Mouse (Mus musculus) midbrain, postnatal 0 days (tissue): ENCODE measurements around the gene Spcs3. TPM values are rescaled to one million over a fixed set of nuclear protein-coding genes. Genes with fewer than 3 reads are reported as not detected.

Experiments
- ATAC-seq: fragments of 200-750 bp; cut with Nextera tagmentation; 2 replicates; pipeline ENCODE4 v1.8.0; 2017; ENCODE audit warnings: moderate number of reproducible peaks, mild to moderate bottlenecking, moderate TSS enrichment, moderate library complexity; ENCODE audit not compliant: low FRiP score
- DNase-seq: peaks from one replicate; pipeline ENCODE4 v3.0.0-alpha.2; 2015; ENCODE audit warnings: low spot score
- H3K27ac ChIP-seq: fragments of 300-500 bp; sonication (generic); 2 replicates; pipeline ENCODE4 v1.5.1; 2014; ENCODE audit warnings: low read depth, mild to moderate bottlenecking, low read length, mixed read lengths
- H3K27me3 ChIP-seq: fragments of 300-500 bp; sonication (generic); 2 replicates; pipeline ENCODE4 v1.6.1; 2014; ENCODE audit warnings: low read length, control low read depth, mixed read lengths; ENCODE audit not compliant: insufficient read depth
- H3K36me3 ChIP-seq: fragments of 300-500 bp; sonication (generic); 2 replicates; pipeline ENCODE4 v1.6.1; 2014; ENCODE audit warnings: low read length, control low read depth, mixed read lengths; ENCODE audit not compliant: insufficient read depth
- H3K4me1 ChIP-seq: fragments of 300-500 bp; sonication (generic); 2 replicates; pipeline ENCODE4 v1.6.1; 2014; ENCODE audit warnings: mild to moderate bottlenecking, control low read depth, antibody characterized with exemption, low read length, mixed read lengths; ENCODE audit not compliant: insufficient read depth
- H3K4me2 ChIP-seq: fragments of 300-500 bp; sonication (generic); 2 replicates; pipeline ENCODE4 v1.6.1; 2014; ENCODE audit warnings: low read depth, mild to moderate bottlenecking, low read length, mixed read lengths; ENCODE audit not compliant: poor library complexity, severe bottlenecking
- H3K4me3 ChIP-seq: fragments of 300-500 bp; sonication (generic); 2 replicates; pipeline ENCODE4 v1.5.1; 2014; ENCODE audit warnings: low read depth, mild to moderate bottlenecking, low read length, moderate library complexity
- H3K9ac ChIP-seq: fragments of 300-500 bp; sonication (generic); replicated peaks from 2 replicates; pipeline ENCODE4 v1.6.1; 2014; ENCODE audit warnings: mild to moderate bottlenecking, low read length, moderate library complexity, mixed read lengths; ENCODE audit not compliant: poor library complexity, severe bottlenecking
- H3K9me3 ChIP-seq: fragments of 300-500 bp; sonication (generic); 2 replicates; pipeline ENCODE4 v1.6.1; 2016; ENCODE audit warnings: low read length, control low read depth
- CTCF ChIP-seq: IDR thresholded peaks from 2 replicates; pipeline ENCODE4 v1.5.1; 2016; ENCODE audit warnings: antibody characterized with exemption, mild to moderate bottlenecking
- WGBS: fragments of 180-500 bp; shearing (Covaris S2); extraction: QIAGEN DNeasy Blood & Tissue Kit; methylation state at CpG from one replicate; pipeline ENCODE4 v1.1.7; 2014; 5-methylcytosine and 5-hydroxymethylcytosine counted together
- polyA plus RNA-seq: library from polyadenylated mRNA; unstranded; fragments of >200 nt; fragmentation: Nextera tagmentation; extraction: Ambion mirVana; gene quantifications from 2 replicates; pipeline ENCODE4 v1.2.1, GENCODE M21; 2015
- total RNA-seq: library from RNA; depleted of rRNA; stranded (reverse); fragments of >200 nt; gene quantifications from 2 replicates; pipeline ENCODE4 v1.2.3, GENCODE M21; 2014

Gene Spcs3
- total and polyA plus RNA-seq, 2 experiments from 2014 or later: 31.8 to 33.9 TPM

DNA sequence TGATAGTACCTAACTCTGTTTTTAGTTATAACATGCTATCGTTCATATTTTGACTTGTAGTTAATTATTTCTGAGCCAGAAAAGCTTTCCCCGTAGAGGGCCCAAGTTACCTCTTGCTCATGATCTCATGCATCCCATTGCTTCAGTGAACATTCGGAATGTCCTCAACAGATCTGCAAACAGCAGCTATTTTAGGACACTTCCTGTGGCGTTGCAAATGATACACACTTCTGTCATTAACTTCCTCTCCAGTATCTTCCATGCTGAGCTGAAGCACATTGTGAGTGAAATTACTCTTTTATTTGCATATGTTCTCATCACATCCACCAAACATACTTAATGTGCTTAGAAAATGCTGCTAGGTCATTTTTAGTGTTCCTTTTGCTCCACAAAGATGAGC lies 32.3 kb upstream of the Spcs3 start:
- no peaks in the 10 kb centered on the region for H3K4me1 ChIP-seq
- no peak overlapping the region for H3K27ac ChIP-seq
- DNase-seq (no peak), ATAC-seq (no peak)
- H3K27me3 ChIP-seq: no peaks in the 10 kb centered on the region
- no peaks in the 10 kb centered on the region for H3K9me3 ChIP-seq
- H3K9ac ChIP-seq: no peak overlapping the region
- TF ChIP-seq CTCF: no peak
- no peak overlapping the region for H3K4me3 ChIP-seq
- no peaks in the 10 kb centered on the region for H3K36me3 ChIP-seq
- WGBS: 86% methylated on average over 4 of the region's 4 CpGs
- no peak overlapping the region for H3K4me2 ChIP-seq

DNA sequence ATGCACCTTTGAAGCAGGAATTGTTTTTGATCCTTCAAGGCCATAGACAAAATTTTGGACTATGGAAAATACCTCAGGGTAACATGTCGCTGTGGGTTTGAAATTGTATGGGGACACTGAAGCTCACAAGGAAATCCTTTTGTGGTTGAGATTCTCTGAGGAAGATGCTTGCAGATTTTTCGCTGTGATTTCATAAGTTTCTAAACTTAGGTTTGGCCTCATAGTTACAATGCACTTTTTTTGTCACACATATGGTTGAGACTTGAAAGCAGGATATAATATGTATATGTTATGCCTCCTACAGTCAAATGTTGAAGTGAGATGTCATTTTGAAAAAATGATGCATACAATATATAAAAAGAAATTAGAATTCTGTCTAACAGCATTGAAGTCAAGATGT lies 25.1 kb upstream of the Spcs3 start:
- WGBS: 85% methylated on average over 2 of the region's 2 CpGs
- DNase-seq: no peak
- no peak overlapping the region for H3K4me2 ChIP-seq
- no peaks in the 10 kb centered on the region for H3K27me3 ChIP-seq
- H3K27ac ChIP-seq: no peak overlapping the region
- no peaks in the 10 kb centered on the region for H3K4me1 ChIP-seq
- no peaks in the 10 kb centered on the region for H3K36me3 ChIP-seq
- H3K9ac ChIP-seq: no peak overlapping the region
- no peak for ATAC-seq
- H3K4me3 ChIP-seq: no peak overlapping the region
- no peak for TF ChIP-seq CTCF
- H3K9me3 ChIP-seq: no peaks in the 10 kb centered on the region

DNA sequence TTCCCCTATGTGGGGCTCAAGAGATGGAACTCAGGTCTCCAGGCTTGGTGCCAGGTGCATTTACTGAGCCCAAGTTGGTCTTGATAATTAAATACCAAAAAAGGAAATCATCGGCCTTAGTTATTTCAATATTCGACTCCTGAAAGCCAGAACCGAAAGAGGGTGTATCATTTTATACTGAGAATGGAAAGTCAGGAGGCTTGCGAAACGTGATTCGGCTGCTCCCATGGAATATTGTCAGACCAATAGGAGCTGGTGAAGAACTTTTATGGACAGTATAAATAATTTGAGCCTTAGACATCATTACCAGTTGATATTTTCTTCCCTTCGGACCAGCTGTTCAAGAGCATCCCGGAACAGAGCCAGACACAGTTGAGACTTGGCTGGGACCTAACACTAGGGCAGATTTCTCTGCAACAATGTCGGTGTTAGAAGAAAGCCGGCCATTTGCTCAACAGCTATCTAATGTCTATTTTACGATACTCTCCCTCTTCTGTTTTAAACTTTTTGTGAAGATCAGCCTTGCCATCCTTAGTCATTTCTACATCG lies 20.3 kb upstream of the Spcs3 start:
- no peak overlapping the region for H3K4me3 ChIP-seq
- no peaks in the 10 kb centered on the region for H3K27me3 ChIP-seq
- H3K9ac ChIP-seq: no peak overlapping the region
- no peak for TF ChIP-seq CTCF
- no peaks in the 10 kb centered on the region for H3K9me3 ChIP-seq
- no peak for ATAC-seq
- H3K27ac ChIP-seq: no peak overlapping the region
- H3K4me1 ChIP-seq: no peaks in the 10 kb centered on the region
- 97% methylated on average over 12 of the region's 12 CpGs for WGBS
- DNase-seq: no peak
- H3K4me2 ChIP-seq: no peak overlapping the region
- H3K36me3 ChIP-seq: no peaks in the 10 kb centered on the region

DNA sequence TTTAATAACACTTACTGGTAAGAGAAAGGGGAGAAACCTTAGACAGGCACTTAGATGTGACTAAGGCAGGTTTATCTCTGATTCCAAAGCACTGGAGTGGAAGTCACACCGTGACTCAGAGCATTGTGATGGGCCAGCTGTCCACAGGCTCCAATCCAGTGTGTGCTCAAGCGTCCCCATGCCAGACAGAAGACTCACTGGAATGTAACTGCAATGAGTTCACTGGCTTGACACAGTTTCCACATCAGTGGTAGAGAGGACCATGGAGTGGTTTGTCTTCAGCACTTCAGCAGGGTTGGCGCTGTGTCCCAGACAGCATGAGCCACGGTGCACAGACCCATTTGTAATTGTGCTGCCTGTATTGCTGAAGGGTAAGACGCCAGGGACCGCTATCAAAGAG lies 18.6 kb upstream of the Spcs3 start:
- no peaks in the 10 kb centered on the region for H3K4me1 ChIP-seq
- H3K27ac ChIP-seq: no peak overlapping the region
- no peak for TF ChIP-seq CTCF
- no peaks in the 10 kb centered on the region for H3K27me3 ChIP-seq
- no peak overlapping the region for H3K4me2 ChIP-seq
- H3K36me3 ChIP-seq: no peaks in the 10 kb centered on the region
- no peak overlapping the region for H3K4me3 ChIP-seq
- no peak for ATAC-seq
- H3K9ac ChIP-seq: no peak overlapping the region
- WGBS: 59% methylated on average over 6 of the region's 6 CpGs
- peak; percentile 57 for DNase-seq
- no peaks in the 10 kb centered on the region for H3K9me3 ChIP-seq

DNA sequence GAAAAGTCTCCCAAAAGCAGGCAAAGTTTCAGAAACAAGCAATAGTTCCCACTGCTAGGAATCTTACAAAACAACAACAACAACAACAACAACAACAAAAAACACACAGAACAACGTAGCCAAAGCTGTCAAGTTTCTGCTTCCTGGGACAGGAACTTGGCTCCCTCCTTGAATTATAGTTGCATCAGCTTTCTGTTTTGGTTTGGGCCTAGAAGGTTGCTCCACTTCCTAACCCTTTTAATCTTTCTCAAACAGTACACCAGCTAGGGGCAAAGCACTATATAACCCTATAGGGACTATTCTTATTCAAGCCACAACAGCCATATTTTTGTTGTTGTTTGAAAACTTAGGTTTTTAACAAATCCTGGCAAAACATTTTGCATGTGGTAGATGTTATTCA lies 11.5 kb upstream of the Spcs3 start:
- Histone ChIP-seq H3K27me3 (no peaks in the 10 kb centered on the region), H3K4me3 (no peak overlapping the region), H3K36me3 (no peaks in the 10 kb centered on the region), H3K4me2 (no peak overlapping the region), H3K9ac (no peak overlapping the region), H3K9me3 (no peaks in the 10 kb centered on the region), H3K4me1 (no peaks in the 10 kb centered on the region), H3K27ac (no peak overlapping the region)
- 85% methylated on average over 1 of the region's 1 CpGs for WGBS
- DNase-seq (no peak), ATAC-seq (no peak)
- TF ChIP-seq CTCF: no peak

DNA sequence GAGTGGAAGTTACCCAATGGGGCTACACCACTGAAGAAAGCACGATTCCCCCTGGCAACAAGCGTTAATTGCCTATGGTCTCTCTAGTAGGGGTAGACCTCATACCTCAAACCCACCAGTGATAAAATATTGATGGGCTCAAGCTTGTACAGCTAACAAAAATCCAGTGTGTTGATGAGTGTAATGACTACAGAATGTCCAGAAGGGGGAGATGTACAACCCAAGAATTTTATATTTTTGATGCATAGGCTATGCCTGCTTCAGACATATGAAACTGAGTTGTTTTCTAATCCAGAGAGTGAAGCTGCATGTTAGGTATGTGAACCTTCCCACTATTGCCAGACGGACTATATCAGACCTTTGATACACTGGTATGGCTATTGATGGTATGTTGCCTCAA lies 7.5 kb upstream of the Spcs3 start:
- Histone ChIP-seq H3K27ac (no peak overlapping the region), H3K4me2 (no peak overlapping the region), H3K4me3 (no peak overlapping the region), H3K4me1 (no peaks in the 10 kb centered on the region), H3K9ac (no peak overlapping the region), H3K36me3 (no peaks in the 10 kb centered on the region), H3K9me3 (no peaks in the 10 kb centered on the region), H3K27me3 (no peaks in the 10 kb centered on the region)
- WGBS: 95% methylated on average over 3 of the region's 3 CpGs
- TF ChIP-seq CTCF: peak; percentile 47
- ATAC-seq (no peak), DNase-seq (peak; percentile 35)
